Mouse (Mus musculus): ENCODE data around the gene Ugcg. TPM values are rescaled to one million over a fixed set of nuclear protein-coding genes. Genes with fewer than 3 reads are reported as not detected.

The Ugcg gene
- total RNA-seq (2021): 10 to 100 TPM; 71.5 to 72.6 TPM

GRCm38 (mm10) chr4:59188802-59189545, at the start of gene Ugcg:
TSS of gene Ugcg (plus strand) at chr4:59189257.
- DNase-seq (ENCODE audit: extremely low spot score in 1 of 2, low spot score in 1 of 2): peak; percentile 54 to 62

- DNase-seq (ENCODE audit: extremely low spot score in 1 of 2, low spot score in 1 of 2): no peak
These were observed 40.0 kb upstream of the Ugcg start for GRCm38 (mm10) chr4:59149043-59149442.

DNA sequence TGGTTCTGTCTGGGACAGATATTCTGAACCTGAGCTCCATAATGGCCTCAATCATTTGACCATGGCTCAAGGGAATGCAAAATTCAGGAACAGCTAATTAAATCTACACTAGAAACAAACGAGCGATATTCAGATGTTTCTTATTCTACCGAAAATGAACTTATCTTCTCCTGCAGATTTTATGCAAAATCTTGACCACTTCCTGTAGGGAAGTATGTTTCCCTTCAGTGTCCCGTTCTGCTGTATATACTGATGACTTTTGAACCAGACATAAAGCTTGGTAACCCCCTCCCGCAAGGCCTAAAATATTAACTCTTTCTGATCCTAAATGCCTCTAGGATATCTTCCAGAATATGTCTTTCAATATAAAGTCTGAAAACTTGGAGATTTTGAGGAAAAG, 38.1 kb upstream of the Ugcg start:
- DNase-seq (ENCODE audit: extremely low spot score in 1 of 2, low spot score in 1 of 2): no peak

- DNase-seq (ENCODE audit: extremely low spot score in 1 of 2, low spot score in 1 of 2): no peak
These were observed 37.1 kb upstream of the Ugcg start for GRCm38 (mm10) chr4:59151953-59152352.

DNA sequence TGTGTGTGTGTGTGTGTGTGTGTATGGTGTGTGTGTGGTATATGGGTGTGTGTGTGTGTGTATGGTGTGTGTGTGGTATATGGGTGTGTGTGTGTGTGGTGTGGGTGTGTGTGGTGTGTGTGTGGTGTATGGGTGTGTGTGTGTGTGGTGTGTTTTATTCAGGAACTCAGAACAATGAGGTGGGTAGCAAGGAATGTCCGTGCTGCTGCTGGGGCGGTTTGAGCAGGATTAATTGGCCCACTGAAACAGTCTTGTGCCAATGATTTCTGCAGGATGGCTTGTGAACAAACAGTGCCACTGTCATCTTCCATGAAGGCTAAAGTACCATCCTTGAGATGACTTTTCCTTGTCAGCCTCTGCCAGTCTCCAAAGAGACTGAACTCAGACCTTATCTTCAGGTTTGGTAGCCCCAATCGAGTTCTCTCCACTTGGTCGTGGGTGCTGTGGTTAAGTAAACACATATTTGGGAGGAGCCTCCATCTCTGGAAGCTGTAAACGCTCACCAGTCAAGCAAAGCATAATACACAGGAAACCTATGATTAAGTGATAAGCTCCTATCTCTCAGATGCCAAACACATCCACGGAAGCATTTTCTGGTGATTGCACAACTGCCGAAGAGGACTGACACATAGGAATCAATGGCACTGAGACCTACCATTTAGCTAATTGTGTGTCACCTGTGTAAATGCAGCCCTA, 32.0 kb upstream of the Ugcg start:
- DNase-seq (ENCODE audit: extremely low spot score in 1 of 2, low spot score in 1 of 2): no peak

DNA sequence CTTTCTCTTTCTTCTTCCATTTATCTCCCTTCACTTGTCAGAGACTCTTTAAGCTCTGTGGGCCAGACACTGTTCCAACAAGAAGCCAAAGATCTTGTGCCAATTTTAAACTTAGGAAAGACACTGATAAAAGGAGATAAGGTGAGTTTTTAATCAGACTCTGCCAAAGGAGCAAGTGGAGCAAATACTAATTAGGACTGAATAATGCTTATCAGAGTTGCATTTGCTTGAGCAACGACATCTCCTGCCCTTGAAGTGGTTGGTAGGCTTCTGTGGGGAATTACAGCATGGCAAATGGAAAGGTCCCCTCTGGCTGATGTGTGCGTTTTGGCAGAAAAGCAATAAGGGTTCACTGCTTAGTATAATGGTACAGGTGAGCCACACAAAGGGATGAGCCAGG, 31.4 kb upstream of the Ugcg start:
- DNase-seq (ENCODE audit: extremely low spot score in 1 of 2, low spot score in 1 of 2): no peak

DNA sequence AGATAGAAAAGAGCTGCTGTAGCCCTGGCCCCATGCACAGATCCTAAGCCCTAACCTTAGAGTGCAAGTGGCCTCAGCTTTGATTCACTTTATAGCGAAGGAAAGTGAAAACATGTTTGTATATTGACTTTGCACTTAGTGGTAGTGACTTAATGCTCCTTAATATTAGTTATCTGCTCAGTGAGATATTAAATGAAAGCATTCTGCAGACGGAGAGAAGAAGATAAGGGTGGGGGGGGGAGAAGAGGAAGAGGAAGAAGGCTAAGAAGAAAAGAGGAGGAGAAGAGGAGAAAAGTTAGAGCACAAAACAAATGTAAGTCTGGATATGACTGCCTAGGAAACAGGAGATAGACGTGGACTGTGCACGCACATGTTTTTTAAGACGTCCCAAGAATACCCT, 28.8 kb upstream of the Ugcg start:
- no peak for DNase-seq (ENCODE audit: extremely low spot score in 1 of 2, low spot score in 1 of 2)

DNA sequence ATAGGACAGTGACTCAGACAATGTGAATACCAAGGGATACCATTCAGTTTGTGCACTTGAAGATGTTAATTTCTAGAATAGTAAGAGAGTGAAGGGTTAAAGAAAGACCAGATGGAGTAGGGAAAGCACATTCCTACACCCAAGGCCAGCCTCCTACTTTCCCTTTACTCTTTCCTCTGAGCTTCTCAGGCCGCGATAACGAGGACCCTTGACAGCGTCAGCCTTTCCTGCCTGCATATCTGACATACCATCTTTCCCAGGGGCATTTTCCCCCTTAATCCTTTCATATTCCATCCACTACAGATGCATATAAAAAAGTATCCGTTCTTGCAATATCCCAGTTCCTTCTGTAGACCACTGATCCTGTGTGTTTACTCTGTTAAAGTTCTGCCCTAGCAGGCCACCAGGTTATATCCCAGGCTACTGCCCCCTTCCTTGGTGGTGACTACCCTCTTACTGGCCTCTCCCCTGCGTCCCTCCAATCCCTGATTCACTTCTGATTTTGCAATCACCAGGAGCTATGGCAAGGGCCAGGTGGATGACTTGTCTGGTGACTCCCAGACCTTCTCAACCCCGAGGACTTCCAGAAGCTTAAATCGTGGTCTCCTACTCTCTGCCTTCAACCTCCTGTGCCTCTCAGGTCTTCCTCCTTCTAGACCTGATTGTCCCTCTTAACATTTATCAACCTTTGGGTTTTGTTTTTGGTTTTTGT, 27.9 kb upstream of the Ugcg start:
- DNase-seq (ENCODE audit: extremely low spot score in 1 of 2, low spot score in 1 of 2): no peak

DNA sequence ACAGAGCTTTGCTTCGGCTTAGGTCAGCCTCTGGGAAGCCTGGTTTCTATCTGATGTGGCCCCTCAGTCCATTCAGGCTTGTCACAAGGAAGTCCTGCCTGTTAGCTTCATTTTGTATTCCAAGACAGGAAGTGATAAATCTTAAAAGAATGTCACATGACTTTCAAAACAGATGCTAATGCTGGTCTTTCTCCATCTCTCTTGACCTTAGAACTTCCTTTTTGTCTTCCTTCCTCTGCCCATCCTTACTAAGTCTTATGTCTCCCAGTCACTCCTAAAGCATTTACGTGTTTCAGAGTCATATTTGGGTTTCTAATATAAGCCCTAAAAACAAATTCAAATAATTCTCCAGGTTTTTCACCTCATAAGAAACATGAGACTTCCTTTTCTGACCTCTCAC, 25.0 kb upstream of the Ugcg start:
- DNase-seq (ENCODE audit: extremely low spot score in 1 of 2, low spot score in 1 of 2): no peak

- no peak for DNase-seq (ENCODE audit: extremely low spot score in 1 of 2, low spot score in 1 of 2)
These were observed 21.7 kb upstream of the Ugcg start for GRCm38 (mm10) chr4:59167251-59167847.

- no peak for DNase-seq (ENCODE audit: extremely low spot score in 1 of 2, low spot score in 1 of 2)
These were observed 19.1 kb upstream of the Ugcg start for GRCm38 (mm10) chr4:59169981-59170380.

- DNase-seq (ENCODE audit: extremely low spot score in 1 of 2, low spot score in 1 of 2): no peak
These were observed 16.4 kb upstream of the Ugcg start for GRCm38 (mm10) chr4:59172616-59173015.

- DNase-seq (ENCODE audit: extremely low spot score in 1 of 2, low spot score in 1 of 2): no peak
These were observed 15.7 kb upstream of the Ugcg start for GRCm38 (mm10) chr4:59173181-59173922.

DNA sequence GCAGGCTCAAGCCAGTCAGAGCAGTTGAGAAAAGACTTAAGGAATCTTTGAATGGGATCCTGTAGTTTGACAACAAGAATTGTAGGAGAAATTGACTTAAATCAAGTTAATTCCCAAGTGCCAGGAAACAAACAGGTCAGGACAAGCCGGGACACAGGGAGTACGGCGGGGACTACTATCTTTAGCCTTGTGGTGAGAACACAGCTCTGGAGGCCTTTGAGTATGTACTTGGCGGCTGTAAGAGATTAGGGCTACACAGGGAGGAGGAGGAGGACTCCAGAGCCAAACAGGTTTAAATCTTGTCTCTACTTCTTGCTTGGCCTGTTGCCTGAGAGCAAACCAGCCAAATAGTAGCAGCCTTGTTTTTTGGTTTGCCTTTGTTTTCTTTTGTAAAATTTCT, 14.1 kb upstream of the Ugcg start:
- DNase-seq (ENCODE audit: extremely low spot score in 1 of 2, low spot score in 1 of 2): no peak

DNA sequence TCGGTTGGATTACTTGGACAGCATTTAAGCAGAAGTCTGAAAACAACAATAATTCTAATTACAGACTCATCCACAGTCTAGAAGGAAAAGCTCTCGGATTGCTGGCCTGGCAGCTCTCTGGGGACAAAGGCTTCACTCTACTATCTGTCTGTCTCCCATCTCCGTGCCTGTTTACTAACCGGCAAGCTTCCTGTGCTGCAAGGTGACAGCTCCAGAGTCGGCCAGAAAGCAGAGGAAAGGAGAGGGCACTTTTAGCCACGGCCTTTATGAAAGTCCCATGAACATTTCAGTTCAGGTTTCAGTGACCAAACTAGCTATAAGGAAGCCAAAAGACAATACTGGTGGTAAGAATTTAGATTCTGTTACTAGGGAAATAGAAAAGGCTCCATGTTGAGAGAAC, 13.1 kb upstream of the Ugcg start:
- no peak for DNase-seq (ENCODE audit: extremely low spot score in 1 of 2, low spot score in 1 of 2)

- no peak for DNase-seq (ENCODE audit: extremely low spot score in 1 of 2, low spot score in 1 of 2)
These were observed 11.5 kb upstream of the Ugcg start for GRCm38 (mm10) chr4:59177566-59177965.

GRCm38 (mm10) chr4:59181320-59182271, 7.5 kb upstream of the Ugcg start:
- DNase-seq (ENCODE audit: extremely low spot score in 1 of 2, low spot score in 1 of 2): no peak

DNA sequence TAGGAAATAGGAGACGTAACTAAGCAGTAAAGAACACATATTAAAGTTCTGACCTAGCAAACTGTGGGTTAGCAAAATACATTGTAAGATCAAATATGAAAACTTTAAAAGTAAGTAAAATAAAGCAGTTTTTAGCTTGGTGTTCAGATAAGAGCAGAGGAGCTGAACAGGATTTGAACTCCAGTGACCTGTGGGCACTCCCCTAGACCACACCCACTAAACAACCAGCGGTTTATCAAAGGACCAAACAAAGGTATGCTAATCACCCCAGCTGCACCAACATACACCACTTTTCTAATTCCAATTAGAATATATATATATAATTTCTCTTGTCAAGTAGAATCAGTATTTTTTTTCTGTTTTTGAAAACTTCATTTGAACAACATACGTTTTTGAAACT, 3.4 kb upstream of the Ugcg start:
- no peak for DNase-seq (ENCODE audit: extremely low spot score in 1 of 2, low spot score in 1 of 2)

GRCm38 (mm10) chr4:59187289-59187688, 1.8 kb upstream of the Ugcg start:
- peak in 1 of 2 experiments; percentile 43 for DNase-seq (ENCODE audit: extremely low spot score in 1 of 2, low spot score in 1 of 2)

Data from layer of hippocampus, postnatal 25 days (tissue).